Mouse (Mus musculus) forebrain, embryonic 12.5 days (tissue): Measurements from ENCODE around the gene Rprd1b. TPM values are rescaled to one million over a fixed set of nuclear protein-coding genes. Genes with fewer than 3 reads are reported as not detected.
"Not testable (repeated sequence)": the region's sequence is repeated elsewhere in the genome, so short reads cannot be mapped to it uniquely, and the experiment has no call there.

ENCODE experiments used
- ATAC-seq: fragments of 200-750 bp; cut with Nextera tagmentation; 2 replicates; pipeline ENCODE4 v1.8.0; 2017; ENCODE audit warnings: moderate TSS enrichment; ENCODE audit not compliant: low FRiP score
- H3K27ac ChIP-seq: fragments of 300-500 bp; sonication (generic); 2 replicates; pipeline ENCODE4 v1.5.1; 2016; ENCODE audit warnings: mild to moderate bottlenecking
- H3K27me3 ChIP-seq: fragments of 300-500 bp; sonication (generic); 2 replicates; pipeline ENCODE4 v1.6.1; 2016; ENCODE audit warnings: mild to moderate bottlenecking
- H3K36me3 ChIP-seq: fragments of 300-500 bp; sonication (generic); replicated peaks from 2 replicates; pipeline ENCODE4 v1.6.1; 2016; ENCODE audit warnings: mild to moderate bottlenecking
- H3K4me1 ChIP-seq: fragments of 300-500 bp; sonication (generic); 2 replicates; pipeline ENCODE4 v1.6.1; 2016
- H3K4me2 ChIP-seq: fragments of 300-500 bp; sonication (generic); 2 replicates; pipeline ENCODE4 v1.6.1; 2016; ENCODE audit warnings: mild to moderate bottlenecking, moderate library complexity
- H3K4me3 ChIP-seq: fragments of 300-500 bp; sonication (generic); replicated peaks from 2 replicates; pipeline ENCODE4 v1.5.1; 2016; ENCODE audit warnings: mild to moderate bottlenecking
- H3K9ac ChIP-seq: fragments of 300-500 bp; sonication (generic); 2 replicates; pipeline ENCODE4 v1.6.1; 2016; ENCODE audit warnings: mild to moderate bottlenecking
- H3K9me3 ChIP-seq: fragments of 300-500 bp; sonication (generic); 2 replicates; pipeline ENCODE4 v1.6.1; 2016
- WGBS: fragments of 180-500 bp; shearing (Covaris S2); methylation state at CpG from one replicate; pipeline ENCODE4 v1.1.7; 2016; 5-methylcytosine and 5-hydroxymethylcytosine counted together
- polyA plus RNA-seq: library from polyadenylated mRNA; unstranded; fragments of >200 nt; fragmentation: Nextera tagmentation; extraction: Ambion mirVana; gene quantifications from 2 replicates; pipeline ENCODE4 v1.2.1, GENCODE M21; 2016

Rprd1b gene
- polyA plus RNA-seq, 1 experiment from 2014 or later = 61.1 TPM

- Histone ChIP-seq H3K4me2 (no peak overlapping the region), H3K4me1 (no peaks in the 10 kb centered on the region), H3K9ac (no peak overlapping the region), H3K4me3 (no peak overlapping the region), H3K36me3 (peaks cover 62% of the 10 kb centered on the region), H3K27me3 (no peaks in the 10 kb centered on the region), H3K9me3 (no peaks in the 10 kb centered on the region), H3K27ac (no peak overlapping the region)
- no peak for ATAC-seq
- 78% methylated on average over 4 of the region's 4 CpGs for WGBS
Measured at GRCm38 (mm10) chr2:158046186-158046585, 17.9 kb downstream of the Rprd1b start.

- H3K36me3 ChIP-seq = peaks cover 75% of the 10 kb centered on the region
- WGBS = 68% methylated on average over 3 of the region's 3 CpGs
Measured at GRCm38 (mm10) chr2:158047903-158048302, 19.6 kb downstream of the Rprd1b start.

GRCm38 (mm10) chr2:158048718-158049117 is 20.4 kb downstream of the Rprd1b start:
- H3K4me3 ChIP-seq = no peak overlapping the region
- H3K27me3 ChIP-seq = no peaks in the 10 kb centered on the region
- H3K36me3 ChIP-seq = peaks cover 67% of the 10 kb centered on the region
- H3K4me1 ChIP-seq = no peaks in the 10 kb centered on the region
- WGBS = 97% methylated on average over 1 of the region's 1 CpGs
- H3K9ac ChIP-seq = no peak overlapping the region
- ATAC-seq = no peak
- no peaks in the 10 kb centered on the region for H3K9me3 ChIP-seq
- H3K4me2 ChIP-seq = no peak overlapping the region
- H3K27ac ChIP-seq = no peak overlapping the region

More at GRCm38 (mm10) chr2:158047903-158048302, 19.6 kb downstream of the Rprd1b start:
- H3K27ac ChIP-seq = no peak overlapping the region
- no peaks in the 10 kb centered on the region for H3K27me3 ChIP-seq
- ATAC-seq = no peak
- H3K4me3 ChIP-seq = no peak overlapping the region
- H3K9ac ChIP-seq = no peak overlapping the region
- no peaks in the 10 kb centered on the region for H3K4me1 ChIP-seq
- no peak overlapping the region for H3K4me2 ChIP-seq
- H3K9me3 ChIP-seq = no peaks in the 10 kb centered on the region

GRCm38 (mm10) chr2:158050116-158050515 is 21.8 kb downstream of the Rprd1b start:
- Histone ChIP-seq H3K4me3 (no peak overlapping the region), H3K36me3 (peaks cover 60% of the 10 kb centered on the region), H3K4me1 (no peaks in the 10 kb centered on the region), H3K9ac (no peak overlapping the region), H3K9me3 (no peaks in the 10 kb centered on the region), H3K4me2 (no peak overlapping the region), H3K27ac (no peak overlapping the region), H3K27me3 (no peaks in the 10 kb centered on the region)
- 98% methylated on average over 8 of the region's 8 CpGs for WGBS
- ATAC-seq = no peak

GRCm38 (mm10) chr2:158054596-158054995 is 26.3 kb downstream of the Rprd1b start:
- whole genome bisulfite sequencing = 95% methylated on average over 3 of the region's 3 CpGs
- no peaks in the 10 kb centered on the region; the same call in 1 of the 2 replicates for H3K4me1 ChIP-seq
- no peak overlapping the region for H3K4me2 ChIP-seq
- no peak overlapping the region for H3K4me3 ChIP-seq
- ATAC-seq = no peak
- no peaks in the 10 kb centered on the region for H3K9me3 ChIP-seq
- H3K27me3 ChIP-seq = no peaks in the 10 kb centered on the region
- H3K27ac ChIP-seq = no peak overlapping the region
- H3K36me3 ChIP-seq = peaks cover 70% of the 10 kb centered on the region
- H3K9ac ChIP-seq = no peak overlapping the region

GRCm38 (mm10) chr2:158055383-158055782 is 27.1 kb downstream of the Rprd1b start:
- H3K36me3 ChIP-seq = peaks cover 72% of the 10 kb centered on the region
- H3K27ac ChIP-seq, H3K9me3 ChIP-seq, H3K4me3 ChIP-seq, H3K9ac ChIP-seq, H3K4me2 ChIP-seq, H3K4me1 ChIP-seq, ATAC-seq, H3K27me3 ChIP-seq: not testable (repeated sequence)
- WGBS = 93% methylated on average over 8 of the region's 8 CpGs

GRCm38 (mm10) chr2:158057030-158057429 is 28.7 kb downstream of the Rprd1b start:
- Histone ChIP-seq H3K4me1 (no peaks in the 10 kb centered on the region; the same call in 1 of the 2 replicates), H3K9ac (no peak overlapping the region), H3K27me3 (no peaks in the 10 kb centered on the region), H3K4me3 (no peak overlapping the region), H3K4me2 (no peak overlapping the region), H3K36me3 (peaks cover 79% of the 10 kb centered on the region), H3K27ac (no peak overlapping the region), H3K9me3 (no peaks in the 10 kb centered on the region)
- 86% methylated on average over 3 of the region's 3 CpGs for WGBS
- ATAC-seq = no peak

GRCm38 (mm10) chr2:158058534-158058933 is 30.2 kb downstream of the Rprd1b start:
- no peaks in the 10 kb centered on the region for H3K27me3 ChIP-seq
- H3K9me3 ChIP-seq = no peaks in the 10 kb centered on the region
- H3K4me3 ChIP-seq = no peak overlapping the region
- H3K9ac ChIP-seq = no peak overlapping the region
- no peak overlapping the region for H3K4me2 ChIP-seq
- no peak for ATAC-seq
- H3K4me1 ChIP-seq = no peaks in the 10 kb centered on the region; the same call in 1 of the 2 replicates
- peaks cover 79% of the 10 kb centered on the region for H3K36me3 ChIP-seq
- WGBS = 79% methylated on average over 10 of the region's 10 CpGs
- H3K27ac ChIP-seq = no peak overlapping the region

GRCm38 (mm10) chr2:158059666-158060105 is 31.4 kb downstream of the Rprd1b start:
- ATAC-seq = no peak
- WGBS = 83% methylated on average over 8 of the region's 8 CpGs
- H3K9me3 ChIP-seq = no peaks in the 10 kb centered on the region
- peaks cover 83% of the 10 kb centered on the region for H3K36me3 ChIP-seq
- no peaks in the 10 kb centered on the region for H3K27me3 ChIP-seq
- no peak overlapping the region for H3K4me3 ChIP-seq
- H3K27ac ChIP-seq = no peak overlapping the region
- no peak overlapping the region for H3K9ac ChIP-seq
- H3K4me2 ChIP-seq = no peak overlapping the region
- no peaks in the 10 kb centered on the region; the same call in 1 of the 2 replicates for H3K4me1 ChIP-seq

- H3K9ac ChIP-seq = no peak overlapping the region
- H3K4me3 ChIP-seq = no peak overlapping the region
- no peaks in the 10 kb centered on the region for H3K27me3 ChIP-seq
- peaks cover 7% of the 10 kb centered on the region; the same call in 1 of the 2 replicates for H3K4me1 ChIP-seq
- 94% methylated on average over 3 of the region's 3 CpGs for WGBS
- H3K4me2 ChIP-seq = no peak overlapping the region
- ATAC-seq = no peak
- H3K36me3 ChIP-seq = peaks cover 74% of the 10 kb centered on the region
- H3K9me3 ChIP-seq = no peaks in the 10 kb centered on the region
- no peak overlapping the region for H3K27ac ChIP-seq
Measured at GRCm38 (mm10) chr2:158063036-158063435, 34.7 kb downstream of the Rprd1b start.

- no peaks in the 10 kb centered on the region for H3K27me3 ChIP-seq
- peaks cover 63% of the 10 kb centered on the region for H3K36me3 ChIP-seq
- H3K9me3 ChIP-seq = no peaks in the 10 kb centered on the region
- peaks cover 7% of the 10 kb centered on the region; the same call in 1 of the 2 replicates for H3K4me1 ChIP-seq
- no peak for ATAC-seq
- H3K9ac ChIP-seq = no peak overlapping the region
- no peak overlapping the region for H3K27ac ChIP-seq
- WGBS = 76% methylated on average over 3 of the region's 3 CpGs
- H3K4me2 ChIP-seq = no peak overlapping the region
- no peak overlapping the region for H3K4me3 ChIP-seq
Measured at GRCm38 (mm10) chr2:158064571-158065048, 36.3 kb downstream of the Rprd1b start.

GRCm38 (mm10) chr2:158065064-158065463 is 36.8 kb downstream of the Rprd1b start:
- Histone ChIP-seq H3K4me2 (no peak overlapping the region), H3K27me3 (no peaks in the 10 kb centered on the region), H3K36me3 (peaks cover 59% of the 10 kb centered on the region), H3K4me1 (0 out of 2 replicates have a peak, but pooled peaks cover 7% of the 10 kb centered on the region), H3K27ac (no peak overlapping the region), H3K9me3 (no peaks in the 10 kb centered on the region), H3K4me3 (no peak overlapping the region), H3K9ac (no peak overlapping the region)
- 86% methylated on average over 5 of the region's 5 CpGs for WGBS
- ATAC-seq = no peak

GRCm38 (mm10) chr2:158066456-158066855 is 38.2 kb downstream of the Rprd1b start:
- ATAC-seq = no peak
- no peak overlapping the region for H3K27ac ChIP-seq
- H3K4me1 ChIP-seq = 0 out of 2 replicates have a peak, but pooled peaks cover 7% of the 10 kb centered on the region
- H3K36me3 ChIP-seq = peaks cover 58% of the 10 kb centered on the region
- H3K27me3 ChIP-seq = no peaks in the 10 kb centered on the region
- H3K4me3 ChIP-seq = no peak overlapping the region
- no peak overlapping the region for H3K4me2 ChIP-seq
- no peak overlapping the region for H3K9ac ChIP-seq
- H3K9me3 ChIP-seq = no peaks in the 10 kb centered on the region
